Mouse (Mus musculus): ENCODE results near the gene Gm49384. TPM values are rescaled to one million over a fixed set of nuclear protein-coding genes. Genes with fewer than 3 reads are reported as not detected.

The Gm49384 gene
- polyA plus RNA-seq, 1 experiment from 2014 or later: 27.1 TPM

Small RNA genes lying within 50 kb of the gene (microRNA-seq; reads per million reads assigned to microRNA genes)
- gene Gm47287: not detected
- gene Gm47295: not detected

Other genes with a start within 250 kb of the Gm49384 start
- 2,045 and 2,274 TPM in 2 replicates for gene Rps29, start 45.1 kb downstream of the Gm49384 start, polyA plus RNA-seq (2014; fragmentation: Nextera tagmentation; extraction: Ambion mirVana)
- gene Lrr1, start 35.5 kb downstream of the Gm49384 start, polyA plus RNA-seq (2014; fragmentation: Nextera tagmentation; extraction: Ambion mirVana): 21.7 and 23.1 TPM in 2 replicates
- gene Rpl36al, start 20.2 kb downstream of the Gm49384 start, polyA plus RNA-seq (2014; fragmentation: Nextera tagmentation; extraction: Ambion mirVana): 629 and 653 TPM in 2 replicates
- gene Mgat2, start 20.1 kb downstream of the Gm49384 start, polyA plus RNA-seq (2014; fragmentation: Nextera tagmentation; extraction: Ambion mirVana): 42.6 and 47.0 TPM in 2 replicates
- 24.3 and 29.6 TPM in 2 replicates for gene Gm49383, start 7.2 kb downstream of the Gm49384 start, polyA plus RNA-seq (2014; fragmentation: Nextera tagmentation; extraction: Ambion mirVana)
- gene Dnaaf2, start 5.8 kb downstream of the Gm49384 start, polyA plus RNA-seq (2014; fragmentation: Nextera tagmentation; extraction: Ambion mirVana): 9.2 and 9.4 TPM in 2 replicates
- gene Pole2, start 23.9 kb upstream of the Gm49384 start, polyA plus RNA-seq (2014; fragmentation: Nextera tagmentation; extraction: Ambion mirVana): 33.0 and 35.0 TPM in 2 replicates
- gene Klhdc1, start 36.9 kb upstream of the Gm49384 start, polyA plus RNA-seq (2014; fragmentation: Nextera tagmentation; extraction: Ambion mirVana): 7.8 and 8.2 TPM in 2 replicates
- 122 and 124 TPM in 2 replicates for gene Klhdc2, start 92.4 kb upstream of the Gm49384 start, polyA plus RNA-seq (2014; fragmentation: Nextera tagmentation; extraction: Ambion mirVana)
- 99.9 and 114 TPM in 2 replicates for gene Nemf, start 152.9 kb upstream of the Gm49384 start, polyA plus RNA-seq (2014; fragmentation: Nextera tagmentation; extraction: Ambion mirVana)
- gene Arf6, start 167.9 kb upstream of the Gm49384 start, polyA plus RNA-seq (2014; fragmentation: Nextera tagmentation; extraction: Ambion mirVana): 57.1 and 63.8 TPM in 2 replicates
- gene Gm9887, start 168.2 kb upstream of the Gm49384 start, polyA plus RNA-seq (2014; fragmentation: Nextera tagmentation; extraction: Ambion mirVana): 0.74 and 2.2 TPM in 2 replicates